In the genomic region with DNA sequence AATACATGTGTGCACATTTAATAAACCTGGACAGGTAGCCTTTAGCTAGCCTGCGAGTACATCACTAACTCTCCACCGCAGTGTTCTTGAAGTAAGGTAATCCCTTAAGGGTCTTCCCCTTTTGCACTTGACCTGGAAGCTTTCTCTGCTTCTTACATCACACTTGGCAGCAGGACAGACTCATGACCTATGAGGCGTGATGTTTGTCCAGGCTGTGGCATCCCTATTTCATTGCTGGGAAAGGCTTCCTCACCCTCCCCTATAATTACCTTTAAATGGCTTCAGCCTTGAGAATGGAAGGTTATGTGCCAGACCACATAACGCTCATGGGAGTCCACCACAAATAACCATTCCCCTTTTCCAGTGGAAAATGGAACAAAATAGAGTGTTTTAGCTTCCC, we compare ENCODE assay signal across 26 mouse cellular contexts.
DNase-seq lines count a peak whose midpoint lies in the region; ATAC-seq and TF ChIP-seq lines count a peak whose summit lies in the region.
"Had no signal": no experiment of that assay in that cellular context is flagged by ENCODE, and none has a peak within 500 bp of the region (broad histone marks: within the 10 kb centered on the region; RNA-seq: fewer than 3 reads in every experiment).

No protein-coding gene starts in this region.

- H3K4me3 ChIP-seq in embryonic facial prominence, embryonic 14.5 days (ENCODE audit: low read depth, low read length), result no peak overlapping the region
- H3K4me3 ChIP-seq in embryonic facial prominence, embryonic 10.5 days, result no peak overlapping the region
- H3K4me3 ChIP-seq in layer of hippocampus, adult 2 months, result no peak overlapping the region
- H3K4me3 ChIP-seq: embryonic facial prominence, embryonic 13.5 days; forebrain, embryonic 10.5 days; forebrain, embryonic 13.5 days; gastrocnemius, adult 2 months; heart, embryonic 12.5 days; heart, embryonic 15.5 days; hindbrain, embryonic 10.5 days; hindbrain, embryonic 13.5 days had no signal

- no peaks in the 10 kb centered on the region for H3K9me3 ChIP-seq in embryonic facial prominence, embryonic 14.5 days (ENCODE audit: control insufficient read depth, low read length)
- no peaks in the 10 kb centered on the region for H3K9me3 ChIP-seq in embryonic facial prominence, embryonic 10.5 days
- H3K9me3 ChIP-seq: embryonic facial prominence, embryonic 13.5 days; forebrain, embryonic 10.5 days; forebrain, embryonic 13.5 days; heart, embryonic 12.5 days; heart, embryonic 15.5 days; hindbrain, embryonic 10.5 days; hindbrain, embryonic 13.5 days had no signal

- no peak overlapping the region for H3K4me2 ChIP-seq in embryonic facial prominence, embryonic 14.5 days (ENCODE audit: low read depth, low read length)
- H3K4me2 ChIP-seq: embryonic facial prominence, embryonic 13.5 days; forebrain, embryonic 13.5 days; heart, embryonic 12.5 days; heart, embryonic 15.5 days; hindbrain, embryonic 13.5 days had no signal

- TF ChIP-seq CTCF in layer of hippocampus, adult 2 months (conservative IDR thresholded peaks at IDR 0.05), result no peak

- ATAC-seq in embryonic facial prominence, embryonic 14.5 days (ENCODE audit: low read depth), result no peak
- ATAC-seq in inflammation-experienced regulatory T-cells, adult 6 months, result no peak
- ATAC-seq: forebrain, embryonic 13.5 days; forebrain, embryonic 16.5 days; hindbrain, embryonic 16.5 days had no signal

- H3K9ac ChIP-seq in embryonic facial prominence, embryonic 14.5 days (ENCODE audit: low read depth, low read length), result no peak overlapping the region
- H3K9ac ChIP-seq: embryonic facial prominence, embryonic 13.5 days; forebrain, embryonic 13.5 days; heart, embryonic 12.5 days; heart, embryonic 15.5 days; hindbrain, embryonic 13.5 days had no signal

- H3K27me3 ChIP-seq in embryonic facial prominence, embryonic 14.5 days (replicated peaks; ENCODE audit: control insufficient read depth, insufficient read depth, low read length), result no peaks in the 10 kb centered on the region
- no peaks in the 10 kb centered on the region for H3K27me3 ChIP-seq in embryonic facial prominence, embryonic 10.5 days (replicated peaks; ENCODE audit: low read depth, poor library complexity, severe bottlenecking)
- H3K27me3 ChIP-seq: embryonic facial prominence, embryonic 13.5 days; forebrain, embryonic 13.5 days; heart, embryonic 12.5 days; heart, embryonic 15.5 days; hindbrain, embryonic 13.5 days had no signal

- WGBS in embryonic facial prominence, embryonic 14.5 days, result 83% methylated on average over 4 of the region's 4 CpGs
- 90% methylated on average over 4 of the region's 4 CpGs for WGBS in embryonic facial prominence, embryonic 10.5 days

- no peak overlapping the region for H3K27ac ChIP-seq in embryonic facial prominence, embryonic 14.5 days (replicated peaks; ENCODE audit: low read depth, low read length)
- no peak overlapping the region for H3K27ac ChIP-seq in embryonic facial prominence, embryonic 10.5 days (replicated peaks)
- peak overlapping the region; percentile 21; the same call in 1 of the 2 replicates for H3K27ac ChIP-seq in layer of hippocampus, adult 2 months
- H3K27ac ChIP-seq: embryonic facial prominence, embryonic 13.5 days; forebrain, embryonic 10.5 days; forebrain, embryonic 13.5 days; gastrocnemius, adult 2 months; heart, embryonic 15.5 days; hindbrain, embryonic 10.5 days; hindbrain, embryonic 13.5 days had no signal

- peaks cover 4% of the 10 kb centered on the region; the same call in 1 of the 2 replicates for H3K4me1 ChIP-seq in embryonic facial prominence, embryonic 14.5 days (ENCODE audit: control insufficient read depth, insufficient read depth, low read length)
- peaks cover 5% of the 10 kb centered on the region for H3K4me1 ChIP-seq in embryonic facial prominence, embryonic 10.5 days
- H3K4me1 ChIP-seq: forebrain, embryonic 13.5 days had no signal

- peak; percentile 35 for DNase-seq in embryonic facial prominence, embryonic 14.5 days (ENCODE audit: low spot score)
- no peak for DNase-seq in embryonic facial prominence, embryonic 10.5 days (ENCODE audit: low spot score)
- DNase-seq in layer of hippocampus, adult 2 months (ENCODE audit: low spot score in 2 of 2), result no peak
- no peak for DNase-seq in layer of hippocampus, adult 9-10 months (ENCODE audit: low spot score)
- DNase-seq in NIH3T3 (ENCODE audit: low read depth), result peak; percentile 25
- DNase-seq in brain, adult 2 months (ENCODE audit: low read depth, low spot score), result peak; percentile 40
- no peak for DNase-seq in cerebellum, adult 11-12 months
- DNase-seq: adrenal gland, adult 8-10 months; adrenal gland, postnatal 25 days; cerebellum, adult 2 months; cerebellum, adult 9-11 months; gastrocnemius, adult 2 months; gastrocnemius, postnatal 14 days; heart, adult 11 months; heart, postnatal 10 days; heart, postnatal 36 days had no signal

- H3K36me3 ChIP-seq in embryonic facial prominence, embryonic 14.5 days (ENCODE audit: control insufficient read depth, insufficient read depth, low read length), result no peaks in the 10 kb centered on the region
- no peaks in the 10 kb centered on the region for H3K36me3 ChIP-seq in embryonic facial prominence, embryonic 10.5 days (replicated peaks)
- H3K36me3 ChIP-seq: embryonic facial prominence, embryonic 13.5 days; forebrain, embryonic 10.5 days; heart, embryonic 12.5 days; heart, embryonic 15.5 days; hindbrain, embryonic 10.5 days; hindbrain, embryonic 13.5 days had no signal

Comparison
In these comparisons a context has a peak if more than half of its experiments do, and no peak if none do; other contexts are left out.
1. DNase-seq: peak in embryonic facial prominence, embryonic 14.5 days (single experiment), NIH3T3 (single experiment) and brain, adult 2 months (single experiment); none in embryonic facial prominence, embryonic 10.5 days (single experiment), layer of hippocampus, adult 2 months (0 of 2), layer of hippocampus, adult 9-10 months (single experiment) and cerebellum, adult 11-12 months (single experiment).